Mouse (Mus musculus) liver, embryonic 15.5 days (tissue): ENCODE measurements around the gene Tmem52b. TPM values are rescaled to one million over a fixed set of nuclear protein-coding genes. Genes with fewer than 3 reads are reported as not detected.

Experiments
- ATAC-seq: fragments of 200-750 bp; cut with Nextera tagmentation; 2 replicates; pipeline ENCODE4 v1.8.0; 2017; ENCODE audit warnings: moderate number of reproducible peaks, mild to moderate bottlenecking, moderate library complexity; ENCODE audit not compliant: insufficient read depth
- H3K27ac ChIP-seq: fragments of 300-500 bp; sonication (generic); replicated peaks from 2 replicates; pipeline ENCODE4 v1.5.1; 2015; ENCODE audit warnings: mild to moderate bottlenecking, inconsistent platforms
- H3K27me3 ChIP-seq: fragments of 300-500 bp; sonication (generic); 2 replicates; pipeline ENCODE4 v1.6.1; 2015; ENCODE audit warnings: mild to moderate bottlenecking, inconsistent platforms
- H3K36me3 ChIP-seq: fragments of 300-500 bp; sonication (generic); replicated peaks from 2 replicates; pipeline ENCODE4 v1.6.1; 2015; ENCODE audit warnings: moderate library complexity, mild to moderate bottlenecking, inconsistent platforms
- H3K4me1 ChIP-seq: fragments of 300-500 bp; sonication (generic); replicated peaks from 2 replicates; pipeline ENCODE4 v1.6.1; 2015; ENCODE audit warnings: inconsistent platforms
- H3K4me2 ChIP-seq: fragments of 300-500 bp; sonication (generic); 2 replicates; pipeline ENCODE4 v1.6.1; 2015; ENCODE audit warnings: moderate library complexity, mild to moderate bottlenecking, inconsistent platforms
- H3K4me3 ChIP-seq: fragments of 300-500 bp; sonication (generic); replicated peaks from 2 replicates; pipeline ENCODE4 v1.5.1; 2015; ENCODE audit warnings: mild to moderate bottlenecking, inconsistent platforms
- H3K9ac ChIP-seq: fragments of 300-500 bp; sonication (generic); 2 replicates; pipeline ENCODE4 v1.6.1; 2015; ENCODE audit warnings: moderate library complexity, mild to moderate bottlenecking, inconsistent platforms
- H3K9me3 ChIP-seq: fragments of 300-500 bp; sonication (generic); replicated peaks from 2 replicates; pipeline ENCODE4 v1.6.1; 2016; ENCODE audit warnings: inconsistent platforms
- WGBS: fragments of 180-500 bp; shearing (Covaris S2); methylation state at CpG from one replicate; pipeline ENCODE4 v1.1.7; 2015; ENCODE audit warnings: mixed read lengths; ENCODE audit not compliant: insufficient replicate concordance; 5-methylcytosine and 5-hydroxymethylcytosine counted together
- polyA plus RNA-seq: library from polyadenylated mRNA; unstranded; fragments of >200 nt; fragmentation: Nextera tagmentation; extraction: Ambion mirVana; gene quantifications from 2 replicates; pipeline ENCODE4 v1.2.1, GENCODE M21; 2015

The Tmem52b gene
- polyA plus RNA-seq, 1 experiment from 2014 or later = 0.02 TPM

GRCm38 (mm10) chr6:129510120-129510911 lies 2.0 kb upstream of the Tmem52b start:
- H3K4me3 ChIP-seq = no peak overlapping the region
- H3K27ac ChIP-seq = no peak overlapping the region
- no peak overlapping the region for H3K4me2 ChIP-seq
- H3K27me3 ChIP-seq = no peaks in the 10 kb centered on the region
- H3K9me3 ChIP-seq = no peaks in the 10 kb centered on the region
- ATAC-seq = peak; percentile 65
- WGBS = 61% methylated on average over 6 of the region's 6 CpGs
- H3K4me1 ChIP-seq = no peaks in the 10 kb centered on the region
- no peak overlapping the region for H3K9ac ChIP-seq
- H3K36me3 ChIP-seq = no peaks in the 10 kb centered on the region

GRCm38 (mm10) chr6:129512868-129513267 lies 513 bp downstream of the Tmem52b start:
- no peaks in the 10 kb centered on the region for H3K9me3 ChIP-seq
- no peaks in the 10 kb centered on the region for H3K4me1 ChIP-seq
- WGBS = 49% methylated on average over 8 of the region's 8 CpGs
- ATAC-seq = no peak
- no peak overlapping the region for H3K9ac ChIP-seq
- H3K36me3 ChIP-seq = no peaks in the 10 kb centered on the region
- H3K27me3 ChIP-seq = no peaks in the 10 kb centered on the region
- H3K4me3 ChIP-seq = no peak overlapping the region
- no peak overlapping the region for H3K4me2 ChIP-seq
- no peak overlapping the region for H3K27ac ChIP-seq

- no peak overlapping the region for H3K27ac ChIP-seq
- H3K36me3 ChIP-seq = no peaks in the 10 kb centered on the region
Observed at GRCm38 (mm10) chr6:129513409-129513808, 1.1 kb downstream of the Tmem52b start.

GRCm38 (mm10) chr6:129514376-129514775 lies 2.0 kb downstream of the Tmem52b start:
- H3K27me3 ChIP-seq = no peaks in the 10 kb centered on the region
- H3K27ac ChIP-seq = no peak overlapping the region
- 34% methylated on average over 2 of the region's 2 CpGs for WGBS
- H3K36me3 ChIP-seq = no peaks in the 10 kb centered on the region
- no peaks in the 10 kb centered on the region for H3K4me1 ChIP-seq
- H3K9me3 ChIP-seq = no peaks in the 10 kb centered on the region
- no peak overlapping the region for H3K4me2 ChIP-seq
- no peak overlapping the region for H3K4me3 ChIP-seq
- H3K9ac ChIP-seq = no peak overlapping the region
- ATAC-seq = no peak

More at GRCm38 (mm10) chr6:129513409-129513808, 1.1 kb downstream of the Tmem52b start:
- no peak for ATAC-seq
- no peaks in the 10 kb centered on the region for H3K27me3 ChIP-seq
- H3K9ac ChIP-seq = no peak overlapping the region
- no peaks in the 10 kb centered on the region for H3K9me3 ChIP-seq
- H3K4me3 ChIP-seq = no peak overlapping the region
- WGBS = 46% methylated on average over 1 of the region's 1 CpGs
- H3K4me1 ChIP-seq = no peaks in the 10 kb centered on the region
- H3K4me2 ChIP-seq = no peak overlapping the region

- Histone ChIP-seq H3K4me3 (no peak overlapping the region), H3K27ac (no peak overlapping the region), H3K9ac (no peak overlapping the region), H3K36me3 (no peaks in the 10 kb centered on the region), H3K27me3 (no peaks in the 10 kb centered on the region), H3K4me2 (no peak overlapping the region), H3K9me3 (no peaks in the 10 kb centered on the region), H3K4me1 (no peaks in the 10 kb centered on the region)
- 66% methylated on average over 3 of the region's 3 CpGs for WGBS
- ATAC-seq = no peak
Observed at GRCm38 (mm10) chr6:129515068-129515467, 2.7 kb downstream of the Tmem52b start.

GRCm38 (mm10) chr6:129516388-129516787 lies 4.0 kb downstream of the Tmem52b start:
- no peaks in the 10 kb centered on the region for H3K27me3 ChIP-seq
- H3K36me3 ChIP-seq = no peaks in the 10 kb centered on the region
- 55% methylated on average over 10 of the region's 10 CpGs for WGBS
- ATAC-seq = no peak
- no peak overlapping the region for H3K27ac ChIP-seq
- no peak overlapping the region for H3K4me2 ChIP-seq
- no peaks in the 10 kb centered on the region for H3K4me1 ChIP-seq
- no peak overlapping the region for H3K9ac ChIP-seq
- no peaks in the 10 kb centered on the region for H3K9me3 ChIP-seq
- no peak overlapping the region for H3K4me3 ChIP-seq

- 27% methylated on average over 2 of the region's 2 CpGs for WGBS
- no peak for ATAC-seq
Observed at GRCm38 (mm10) chr6:129517752-129518408, 5.5 kb downstream of the Tmem52b start.

GRCm38 (mm10) chr6:129526069-129526468 lies 13.7 kb downstream of the Tmem52b start:
- no peaks in the 10 kb centered on the region for H3K27me3 ChIP-seq
- no peak overlapping the region for H3K4me2 ChIP-seq
- no peaks in the 10 kb centered on the region for H3K9me3 ChIP-seq
- ATAC-seq = no peak
- H3K27ac ChIP-seq = no peak overlapping the region
- H3K36me3 ChIP-seq = no peaks in the 10 kb centered on the region
- no peaks in the 10 kb centered on the region for H3K4me1 ChIP-seq
- H3K4me3 ChIP-seq = no peak overlapping the region
- no peak overlapping the region for H3K9ac ChIP-seq

More at GRCm38 (mm10) chr6:129517752-129518408, 5.5 kb downstream of the Tmem52b start:
- Histone ChIP-seq H3K9me3 (no peaks in the 10 kb centered on the region), H3K4me3 (no peak overlapping the region), H3K27me3 (no peaks in the 10 kb centered on the region), H3K9ac (no peak overlapping the region), H3K27ac (no peak overlapping the region), H3K4me1 (no peaks in the 10 kb centered on the region), H3K36me3 (no peaks in the 10 kb centered on the region), H3K4me2 (no peak overlapping the region)

GRCm38 (mm10) chr6:129527416-129527815 lies 15.1 kb downstream of the Tmem52b start:
- Histone ChIP-seq H3K27ac (no peak overlapping the region), H3K27me3 (no peaks in the 10 kb centered on the region), H3K4me2 (no peak overlapping the region), H3K36me3 (no peaks in the 10 kb centered on the region), H3K9ac (no peak overlapping the region), H3K4me1 (peaks cover under 1% of the 10 kb centered on the region), H3K4me3 (no peak overlapping the region), H3K9me3 (no peaks in the 10 kb centered on the region)
- ATAC-seq = no peak
- 48% methylated on average over 2 of the region's 2 CpGs for WGBS

- Histone ChIP-seq H3K36me3 (no peaks in the 10 kb centered on the region), H3K9ac (no peak overlapping the region), H3K27me3 (no peaks in the 10 kb centered on the region), H3K4me3 (no peak overlapping the region), H3K9me3 (no peaks in the 10 kb centered on the region), H3K27ac (no peak overlapping the region), H3K4me1 (peaks cover 16% of the 10 kb centered on the region), H3K4me2 (no peak overlapping the region)
- no peak for ATAC-seq
- WGBS = 67% methylated on average over 1 of the region's 1 CpGs
Observed at GRCm38 (mm10) chr6:129529605-129530004, 17.2 kb downstream of the Tmem52b start.

- Histone ChIP-seq H3K36me3 (no peaks in the 10 kb centered on the region), H3K27ac (no peak overlapping the region), H3K9me3 (no peaks in the 10 kb centered on the region), H3K4me3 (no peak overlapping the region), H3K9ac (no peak overlapping the region), H3K27me3 (no peaks in the 10 kb centered on the region), H3K4me2 (no peak overlapping the region), H3K4me1 (peaks cover 22% of the 10 kb centered on the region)
- ATAC-seq = no peak
Observed at GRCm38 (mm10) chr6:129530261-129530660, 17.9 kb downstream of the Tmem52b start.
